Mouse (Mus musculus) lung, embryonic 15.5 days (tissue): ENCODE data around the gene Cntnap5a. TPM values are rescaled to one million over a fixed set of nuclear protein-coding genes. Genes with fewer than 3 reads are reported as not detected.

Experiments
- ATAC-seq: fragments of 200-750 bp; cut with Nextera tagmentation; 2 replicates; pipeline ENCODE4 v1.8.0; 2017; ENCODE audit warnings: moderate number of reproducible peaks, borderline replicate concordance; ENCODE audit not compliant: low FRiP score, low TSS enrichment; ENCODE audit errors: extremely low read depth
- H3K27ac ChIP-seq: fragments of 300-500 bp; sonication (generic); 2 replicates; pipeline ENCODE4 v1.5.1; 2015; ENCODE audit warnings: moderate library complexity, mild to moderate bottlenecking, inconsistent platforms
- H3K27me3 ChIP-seq: fragments of 300-500 bp; sonication (generic); 2 replicates; pipeline ENCODE4 v1.6.1; 2015; ENCODE audit warnings: inconsistent platforms
- H3K36me3 ChIP-seq: fragments of 300-500 bp; sonication (generic); 2 replicates; pipeline ENCODE4 v1.6.1; 2015; ENCODE audit warnings: inconsistent platforms
- H3K4me1 ChIP-seq: fragments of 300-500 bp; sonication (generic); 2 replicates; pipeline ENCODE4 v1.6.1; 2015; ENCODE audit warnings: inconsistent platforms
- H3K4me2 ChIP-seq: fragments of 300-500 bp; sonication (generic); 2 replicates; pipeline ENCODE4 v1.6.1; 2015; ENCODE audit warnings: inconsistent platforms, mild to moderate bottlenecking, moderate library complexity
- H3K4me3 ChIP-seq: fragments of 300-500 bp; sonication (generic); 2 replicates; pipeline ENCODE4 v1.5.1; 2015; ENCODE audit warnings: mild to moderate bottlenecking, inconsistent platforms
- H3K9ac ChIP-seq: fragments of 300-500 bp; sonication (generic); 2 replicates; pipeline ENCODE4 v1.6.1; 2015; ENCODE audit warnings: inconsistent platforms
- H3K9me3 ChIP-seq: fragments of 300-500 bp; sonication (generic); 2 replicates; pipeline ENCODE4 v1.6.1; 2016; ENCODE audit warnings: inconsistent platforms
- WGBS: fragments of 180-500 bp; shearing (Covaris S2); methylation state at CpG from one replicate; pipeline ENCODE4 v1.1.7; 2015; 5-methylcytosine and 5-hydroxymethylcytosine counted together
- polyA plus RNA-seq: library from polyadenylated mRNA; unstranded; fragments of >200 nt; fragmentation: Nextera tagmentation; extraction: Ambion mirVana; gene quantifications from 2 replicates; pipeline ENCODE4 v1.2.1, GENCODE M21; 2015

The Cntnap5a gene
- polyA plus RNA-seq, 1 experiment from 2014 or later = 0.01 TPM

- Histone ChIP-seq H3K9ac (no peak overlapping the region), H3K36me3 (no peaks in the 10 kb centered on the region), H3K27ac (no peak overlapping the region), H3K27me3 (no peaks in the 10 kb centered on the region), H3K4me2 (no peak overlapping the region), H3K9me3 (no peaks in the 10 kb centered on the region), H3K4me1 (no peaks in the 10 kb centered on the region), H3K4me3 (no peak overlapping the region)
- no peak for ATAC-seq
These were observed 596.6 kb downstream of the Cntnap5a start for GRCm38 (mm10) chr1:116281144-116281543.

DNA sequence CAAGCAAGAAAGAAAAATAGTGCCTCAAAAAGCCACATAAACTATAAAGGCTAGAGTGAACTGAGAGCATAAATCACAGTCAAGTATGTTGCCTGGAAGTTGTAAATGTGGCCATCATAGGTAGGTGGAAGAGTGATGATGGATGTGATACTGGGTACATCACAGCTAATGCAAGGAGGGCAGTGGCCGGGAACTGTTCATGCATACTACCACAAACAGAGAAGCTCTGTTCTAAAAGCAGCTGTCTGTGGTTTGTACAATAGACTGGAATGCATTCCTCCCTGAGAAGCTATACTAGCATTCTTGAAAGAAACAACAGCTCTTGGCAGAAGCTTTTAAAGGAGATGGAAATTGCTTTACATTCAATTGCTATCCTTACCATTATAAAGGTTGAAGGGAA, 599.4 kb downstream of the Cntnap5a start:
- H3K4me1 ChIP-seq = no peaks in the 10 kb centered on the region
- no peak overlapping the region for H3K4me2 ChIP-seq
- 77% methylated on average over 1 of the region's 1 CpGs for WGBS
- no peaks in the 10 kb centered on the region for H3K27me3 ChIP-seq
- H3K36me3 ChIP-seq = no peaks in the 10 kb centered on the region
- H3K9me3 ChIP-seq = no peaks in the 10 kb centered on the region
- no peak overlapping the region for H3K27ac ChIP-seq
- no peak for ATAC-seq
- H3K4me3 ChIP-seq = no peak overlapping the region
- H3K9ac ChIP-seq = no peak overlapping the region

GRCm38 (mm10) chr1:116306555-116306954, 622.0 kb downstream of the Cntnap5a start:
- no peak for ATAC-seq
- Histone ChIP-seq H3K4me2 (no peak overlapping the region), H3K9ac (no peak overlapping the region)

GRCm38 (mm10) chr1:116311512-116311911, 627.0 kb downstream of the Cntnap5a start:
- Histone ChIP-seq H3K4me1 (no peaks in the 10 kb centered on the region), H3K9ac (no peak overlapping the region), H3K4me2 (no peak overlapping the region), H3K27ac (no peak overlapping the region), H3K36me3 (no peaks in the 10 kb centered on the region), H3K4me3 (no peak overlapping the region), H3K9me3 (no peaks in the 10 kb centered on the region), H3K27me3 (no peaks in the 10 kb centered on the region)
- 59% methylated on average over 3 of the region's 3 CpGs for WGBS
- no peak for ATAC-seq

More at GRCm38 (mm10) chr1:116306555-116306954, 622.0 kb downstream of the Cntnap5a start:
- no peak overlapping the region for H3K4me3 ChIP-seq
- no peaks in the 10 kb centered on the region for H3K4me1 ChIP-seq
- no peak overlapping the region for H3K27ac ChIP-seq
- 33% methylated on average over 3 of the region's 3 CpGs for WGBS
- no peaks in the 10 kb centered on the region for H3K27me3 ChIP-seq
- H3K9me3 ChIP-seq = no peaks in the 10 kb centered on the region
- H3K36me3 ChIP-seq = no peaks in the 10 kb centered on the region

- H3K4me1 ChIP-seq = no peaks in the 10 kb centered on the region
- no peaks in the 10 kb centered on the region for H3K36me3 ChIP-seq
- no peaks in the 10 kb centered on the region for H3K27me3 ChIP-seq
- H3K4me3 ChIP-seq = no peak overlapping the region
- H3K9me3 ChIP-seq = no peaks in the 10 kb centered on the region
- no peak overlapping the region for H3K9ac ChIP-seq
- H3K27ac ChIP-seq = no peak overlapping the region
- ATAC-seq = no peak
- H3K4me2 ChIP-seq = no peak overlapping the region
These were observed 628.7 kb downstream of the Cntnap5a start for GRCm38 (mm10) chr1:116313269-116313668.

DNA sequence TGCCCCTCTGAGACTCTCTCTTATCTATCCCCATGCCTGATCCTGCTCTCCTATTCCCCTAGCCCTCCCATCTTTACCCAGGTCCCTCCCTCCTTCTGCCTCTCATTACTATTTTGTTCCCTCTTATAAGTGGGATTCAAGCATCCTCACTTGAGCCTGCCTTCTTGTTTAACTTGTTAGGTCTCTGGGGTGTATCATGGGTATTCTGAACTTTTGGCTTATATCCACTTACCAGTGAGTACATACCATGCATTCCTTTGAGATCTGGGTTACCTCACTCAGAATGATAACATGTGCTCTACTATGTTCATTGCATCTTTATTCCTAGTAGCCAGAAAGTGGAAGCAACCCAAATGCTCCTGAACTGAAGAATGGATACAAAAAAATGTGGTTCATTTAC, 639.9 kb downstream of the Cntnap5a start:
- H3K4me3 ChIP-seq = no peak overlapping the region
- ATAC-seq = peak; percentile 49; the same call in 1 of the 2 replicates

DNA sequence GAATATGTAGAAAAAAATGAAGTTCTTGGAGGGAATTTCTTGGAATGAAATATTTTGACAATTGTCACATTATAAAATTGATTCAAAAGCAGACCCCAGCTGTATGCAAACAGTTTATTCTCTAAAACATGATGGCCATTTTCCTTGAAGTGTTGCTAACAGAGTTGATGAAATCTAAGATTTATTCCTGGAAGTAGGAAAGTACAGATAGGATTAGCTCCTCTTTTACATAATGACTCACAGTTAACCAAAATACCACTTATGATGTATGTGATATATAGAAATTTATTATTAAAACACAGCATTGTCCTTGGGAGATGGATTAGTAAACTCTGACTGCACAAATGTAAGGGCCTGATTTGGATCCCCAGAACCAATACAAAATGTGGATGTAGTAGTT, 669.1 kb downstream of the Cntnap5a start:
- Histone ChIP-seq H3K4me1 (no peaks in the 10 kb centered on the region), H3K4me2 (no peak overlapping the region), H3K27ac (no peak overlapping the region), H3K27me3 (no peaks in the 10 kb centered on the region), H3K36me3 (no peaks in the 10 kb centered on the region), H3K9me3 (no peaks in the 10 kb centered on the region), H3K9ac (no peak overlapping the region), H3K4me3 (no peak overlapping the region)
- no peak for ATAC-seq

More for the DNA sequence above, 639.9 kb downstream of the Cntnap5a start:
- H3K9me3 ChIP-seq = no peaks in the 10 kb centered on the region
- H3K4me1 ChIP-seq = no peaks in the 10 kb centered on the region
- H3K4me2 ChIP-seq = no peak overlapping the region
- H3K27ac ChIP-seq = no peak overlapping the region
- no peaks in the 10 kb centered on the region for H3K27me3 ChIP-seq
- no peaks in the 10 kb centered on the region for H3K36me3 ChIP-seq
- H3K9ac ChIP-seq = no peak overlapping the region

DNA sequence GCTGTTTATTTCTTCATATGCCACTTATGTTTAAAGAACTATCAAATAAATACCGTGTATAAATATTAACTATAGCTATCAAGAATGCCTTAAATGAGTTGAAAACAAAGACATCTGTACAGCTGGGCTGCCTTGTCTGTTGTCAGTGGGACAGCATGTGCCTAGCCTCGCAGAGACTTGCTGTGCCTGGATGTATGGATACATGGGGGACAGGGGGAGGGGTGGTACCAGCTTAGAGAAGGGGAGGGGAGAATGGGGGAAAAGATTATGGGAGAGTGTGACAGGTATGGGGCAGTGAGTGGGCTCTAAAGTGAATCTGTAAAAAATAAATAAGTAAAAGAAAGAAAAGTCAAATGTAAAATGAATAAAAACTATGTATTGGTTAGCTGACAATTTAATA, 681.0 kb downstream of the Cntnap5a start:
- no peak overlapping the region for H3K4me3 ChIP-seq
- H3K4me2 ChIP-seq = no peak overlapping the region
- no peak for ATAC-seq
- no peaks in the 10 kb centered on the region for H3K4me1 ChIP-seq
- no peaks in the 10 kb centered on the region for H3K9me3 ChIP-seq
- no peak overlapping the region for H3K27ac ChIP-seq
- H3K36me3 ChIP-seq = no peaks in the 10 kb centered on the region
- 47% methylated on average over 2 of the region's 2 CpGs for WGBS
- H3K27me3 ChIP-seq = no peaks in the 10 kb centered on the region
- H3K9ac ChIP-seq = no peak overlapping the region

DNA sequence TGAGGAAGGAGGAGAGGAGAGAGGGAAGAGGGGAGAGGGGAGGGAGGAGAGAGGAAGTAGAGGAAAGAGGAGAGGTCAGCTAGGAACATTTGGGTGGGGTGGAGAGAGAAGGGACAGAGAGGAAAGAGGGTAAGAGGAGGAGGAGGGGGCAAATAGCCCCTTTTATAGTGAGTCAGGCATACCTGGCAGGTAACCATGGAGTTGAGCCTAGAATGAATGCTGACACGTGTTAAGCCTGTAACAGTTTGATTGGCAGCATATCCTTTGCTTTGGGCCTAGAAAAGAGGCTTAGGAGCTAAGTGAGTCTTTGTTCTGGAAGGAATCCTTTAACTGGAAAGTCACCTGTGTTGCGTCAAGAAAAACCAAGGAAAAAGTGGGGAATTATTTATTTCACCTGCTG, 681.6 kb downstream of the Cntnap5a start:
- no peaks in the 10 kb centered on the region for H3K36me3 ChIP-seq

DNA sequence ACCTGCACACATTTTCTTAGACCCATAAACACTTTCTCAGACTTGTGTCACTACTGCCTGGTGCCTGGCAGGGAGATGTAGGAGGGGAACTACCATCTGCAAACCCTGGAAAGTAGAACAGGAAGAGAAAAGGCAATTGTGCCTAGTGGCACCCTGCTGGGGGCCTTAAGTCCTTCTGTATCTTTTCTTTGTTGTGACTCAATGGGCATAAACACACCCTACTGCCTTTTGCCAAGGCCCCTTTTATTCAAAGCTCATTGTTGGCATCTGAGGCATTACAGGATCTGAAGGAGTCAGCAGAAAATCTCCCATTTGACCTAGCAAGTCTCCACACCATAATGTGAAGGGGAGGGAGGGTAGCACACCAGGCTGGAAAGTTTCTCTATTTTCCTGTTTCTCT, 682.2 kb downstream of the Cntnap5a start:
- ATAC-seq = no peak
- Histone ChIP-seq H3K4me1 (no peaks in the 10 kb centered on the region), H3K27me3 (no peaks in the 10 kb centered on the region), H3K9ac (no peak overlapping the region), H3K4me3 (no peak overlapping the region), H3K4me2 (no peak overlapping the region), H3K36me3 (no peaks in the 10 kb centered on the region), H3K27ac (no peak overlapping the region), H3K9me3 (no peaks in the 10 kb centered on the region)

More for the DNA sequence above, 681.6 kb downstream of the Cntnap5a start:
- no peak overlapping the region for H3K27ac ChIP-seq
- no peak for ATAC-seq
- no peaks in the 10 kb centered on the region for H3K27me3 ChIP-seq
- WGBS = 42% methylated on average over 2 of the region's 2 CpGs
- H3K9ac ChIP-seq = no peak overlapping the region
- H3K4me1 ChIP-seq = no peaks in the 10 kb centered on the region
- H3K9me3 ChIP-seq = no peaks in the 10 kb centered on the region
- H3K4me2 ChIP-seq = no peak overlapping the region
- H3K4me3 ChIP-seq = no peak overlapping the region

- ATAC-seq = no peak
- H3K4me3 ChIP-seq = no peak overlapping the region
- H3K9me3 ChIP-seq = no peaks in the 10 kb centered on the region
- H3K27ac ChIP-seq = no peak overlapping the region
- no peaks in the 10 kb centered on the region for H3K27me3 ChIP-seq
- no peaks in the 10 kb centered on the region for H3K4me1 ChIP-seq
- WGBS = 69% methylated on average over 7 of the region's 7 CpGs
- no peaks in the 10 kb centered on the region for H3K36me3 ChIP-seq
- H3K9ac ChIP-seq = no peak overlapping the region
- H3K4me2 ChIP-seq = no peak overlapping the region
These were observed 683.0 kb downstream of the Cntnap5a start for GRCm38 (mm10) chr1:116367572-116367971.

DNA sequence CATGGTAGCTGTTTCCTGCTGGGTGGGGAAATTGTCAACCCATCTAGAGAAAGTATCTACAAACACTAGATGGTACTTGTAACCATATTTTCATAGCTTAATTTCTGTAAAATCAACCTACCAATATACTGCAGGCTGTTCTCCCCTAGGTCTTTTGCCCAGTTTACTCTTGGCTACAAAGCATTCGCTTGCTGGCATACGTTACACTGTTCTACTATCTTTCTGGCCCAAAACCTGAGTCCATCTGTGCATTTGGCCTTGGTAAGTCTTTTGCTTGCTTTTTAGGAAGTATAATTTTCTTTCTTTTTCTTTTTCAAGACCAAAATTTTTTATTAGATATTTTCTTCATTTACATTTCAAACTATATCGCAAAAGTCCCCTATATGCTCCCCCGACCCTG, 686.3 kb downstream of the Cntnap5a start:
- ATAC-seq = no peak
- H3K9ac ChIP-seq = no peak overlapping the region
- H3K4me3 ChIP-seq = no peak overlapping the region
- no peak overlapping the region for H3K27ac ChIP-seq
- H3K4me1 ChIP-seq = no peaks in the 10 kb centered on the region
- no peak overlapping the region for H3K4me2 ChIP-seq
- H3K36me3 ChIP-seq = no peaks in the 10 kb centered on the region
- H3K27me3 ChIP-seq = no peaks in the 10 kb centered on the region
- 92% methylated on average over 4 of the region's 4 CpGs for whole genome bisulfite sequencing
- no peaks in the 10 kb centered on the region for H3K9me3 ChIP-seq

- WGBS = 60% methylated on average over 1 of the region's 1 CpGs
These were observed 689.0 kb downstream of the Cntnap5a start for GRCm38 (mm10) chr1:116373551-116373950.

More at GRCm38 (mm10) chr1:116373551-116373950, 689.0 kb downstream of the Cntnap5a start:
- Histone ChIP-seq H3K27ac (no peak overlapping the region), H3K4me3 (no peak overlapping the region), H3K9me3 (no peaks in the 10 kb centered on the region), H3K27me3 (no peaks in the 10 kb centered on the region), H3K36me3 (no peaks in the 10 kb centered on the region), H3K4me1 (no peaks in the 10 kb centered on the region), H3K9ac (no peak overlapping the region), H3K4me2 (no peak overlapping the region)
- ATAC-seq = no peak
